Mouse (Mus musculus) liver, postnatal 0 days (tissue): ENCODE results near the gene Krt18. TPM values are rescaled to one million over a fixed set of nuclear protein-coding genes. Genes with fewer than 3 reads are reported as not detected.
A peak's percentile ranks its signal among the peaks of the same experiment; 100 is the strongest.

Experiments used
- ATAC-seq: fragments of 200-750 bp; cut with Nextera tagmentation; 2 replicates; pipeline ENCODE4 v1.8.0; 2017; ENCODE audit warnings: mild to moderate bottlenecking, moderate library complexity
- DNase-seq: peaks from one replicate; pipeline ENCODE4 v3.0.0-alpha.2; 2016
- H3K27ac ChIP-seq: fragments of 300-500 bp; sonication (generic); 2 replicates; pipeline ENCODE4 v1.5.1; 2014; ENCODE audit warnings: antibody characterized with exemption, moderate library complexity, mild to moderate bottlenecking, low read depth
- H3K27me3 ChIP-seq: fragments of 300-500 bp; sonication (generic); 2 replicates; pipeline ENCODE4 v1.6.1; 2014; ENCODE audit warnings: low read length, control low read depth, mixed read lengths; ENCODE audit not compliant: insufficient read depth
- H3K36me3 ChIP-seq: fragments of 300-500 bp; sonication (generic); replicated peaks from 2 replicates; pipeline ENCODE4 v1.6.1; 2014; ENCODE audit warnings: mild to moderate bottlenecking, control low read depth, low read length, moderate library complexity, mixed read lengths; ENCODE audit not compliant: insufficient read depth
- H3K4me1 ChIP-seq: fragments of 300-500 bp; sonication (generic); 2 replicates; pipeline ENCODE4 v1.6.1; 2014; ENCODE audit warnings: antibody characterized with exemption, mild to moderate bottlenecking, control low read depth; ENCODE audit not compliant: insufficient read depth
- H3K4me2 ChIP-seq: fragments of 300-500 bp; sonication (generic); 2 replicates; pipeline ENCODE4 v1.6.1; 2014; ENCODE audit warnings: low read depth, mild to moderate bottlenecking, low read length, moderate library complexity, mixed read lengths
- H3K4me3 ChIP-seq: fragments of 300-500 bp; sonication (generic); 2 replicates; pipeline ENCODE4 v1.5.1; 2014; ENCODE audit warnings: low read depth, low read length
- H3K9ac ChIP-seq: fragments of 300-500 bp; sonication (generic); replicated peaks from 2 replicates; pipeline ENCODE4 v1.6.1; 2014; ENCODE audit warnings: mild to moderate bottlenecking, moderate library complexity
- H3K9me3 ChIP-seq: fragments of 300-500 bp; sonication (generic); 2 replicates; pipeline ENCODE4 v1.6.1; 2016; ENCODE audit warnings: mild to moderate bottlenecking, control low read depth, low read length, mixed read lengths
- CTCF ChIP-seq: sonication (generic); IDR thresholded peaks from 2 replicates; pipeline ENCODE4 v1.5.1; 2016; ENCODE audit warnings: antibody characterized with exemption, low read depth
- EP300 ChIP-seq: IDR thresholded peaks from 2 replicates; pipeline ENCODE4 v1.6.1; 2016; ENCODE audit warnings: antibody characterized with exemption, low read depth, mild to moderate bottlenecking
- WGBS: fragments of 180-500 bp; shearing (Covaris S2); extraction: QIAGEN DNeasy Blood & Tissue Kit; methylation state at CpG from one replicate; pipeline ENCODE4 v1.1.7; 2014; ENCODE audit not compliant: insufficient replicate concordance; 5-methylcytosine and 5-hydroxymethylcytosine counted together
- polyA plus RNA-seq: library from polyadenylated mRNA; unstranded; fragments of >200 nt; fragmentation: Nextera tagmentation; extraction: Ambion mirVana; gene quantifications from 2 replicates; pipeline ENCODE4 v1.2.1, GENCODE M21; 2015

Krt18 gene
- polyA plus RNA-seq, 1 experiment from 2014 or later = 234 TPM

GRCm38 (mm10) chr15:102007097-102008069 lies 20.6 kb upstream of the Krt18 start:
- peak overlapping the region; percentile 55; the same call in 1 of the 2 replicates for H3K27ac ChIP-seq
- H3K4me1 ChIP-seq = peaks cover 10% of the 10 kb centered on the region; the same call in 1 of the 2 replicates
- H3K4me3 ChIP-seq = no peak overlapping the region
- WGBS = 57% methylated on average over 12 of the region's 12 CpGs
- H3K4me2 ChIP-seq = peak overlapping the region; percentile 53
- peaks cover 10% of the 10 kb centered on the region for H3K27me3 ChIP-seq
- no peaks in the 10 kb centered on the region for H3K36me3 ChIP-seq
- ATAC-seq (no peak), DNase-seq (no peak)
- no peaks in the 10 kb centered on the region for H3K9me3 ChIP-seq
- 0 out of 2 replicates have a peak overlapping the region, but pooled peaks have one; percentile 21 for H3K9ac ChIP-seq
- TF ChIP-seq EP300 (no peak), CTCF (no peak)

- no peaks in the 10 kb centered on the region for H3K9me3 ChIP-seq
- no peak overlapping the region for H3K9ac ChIP-seq
- H3K27ac ChIP-seq = no peak overlapping the region
- no peaks in the 10 kb centered on the region for H3K27me3 ChIP-seq
- no peak overlapping the region for H3K4me3 ChIP-seq
- no peak overlapping the region for H3K4me2 ChIP-seq
- no peaks in the 10 kb centered on the region for H3K36me3 ChIP-seq
- TF ChIP-seq EP300 (no peak), CTCF (no peak)
- ATAC-seq = no peak
- 65% methylated on average over 3 of the region's 3 CpGs for WGBS
- DNase-seq = no peak
- H3K4me1 ChIP-seq = peaks cover 7% of the 10 kb centered on the region; the same call in 1 of the 2 replicates
Measured at GRCm38 (mm10) chr15:102010569-102011245, 17.3 kb upstream of the Krt18 start.

- Histone ChIP-seq H3K4me2 (no peak overlapping the region), H3K4me1 (peaks cover 14% of the 10 kb centered on the region), H3K4me3 (no peak overlapping the region), H3K9ac (no peak overlapping the region), H3K27ac (no peak overlapping the region), H3K9me3 (no peaks in the 10 kb centered on the region), H3K36me3 (no peaks in the 10 kb centered on the region), H3K27me3 (no peaks in the 10 kb centered on the region)
- DNase-seq = no peak
- no peak for TF ChIP-seq EP300
- TF ChIP-seq CTCF = no peak
- 70% methylated on average over 4 of the region's 4 CpGs for WGBS
- no peak for ATAC-seq
Measured at GRCm38 (mm10) chr15:102012260-102012765, 15.7 kb upstream of the Krt18 start.

DNA sequence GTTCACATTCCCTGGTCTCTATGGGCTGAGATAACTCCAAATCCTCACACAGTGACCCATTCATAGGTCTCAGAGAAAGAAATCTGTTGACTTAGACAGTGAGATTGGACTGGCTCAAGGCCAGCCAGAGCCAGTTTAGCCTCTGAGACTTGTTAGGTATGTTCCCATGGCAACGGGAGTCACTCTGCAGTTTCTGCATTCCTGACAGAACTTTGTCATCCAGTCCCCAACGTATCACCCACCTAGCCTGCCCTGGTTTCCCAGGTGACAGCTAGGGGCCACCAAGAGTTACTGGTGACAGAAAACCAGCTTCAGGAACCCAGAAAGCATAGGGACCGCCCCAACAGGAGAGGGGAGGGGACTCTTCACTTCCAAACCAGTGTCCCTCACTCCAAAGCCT lies 14.3 kb upstream of the Krt18 start:
- ATAC-seq (no peak), DNase-seq (peak; percentile 40)
- Histone ChIP-seq H3K36me3 (no peaks in the 10 kb centered on the region), H3K9me3 (no peaks in the 10 kb centered on the region), H3K4me3 (no peak overlapping the region), H3K4me1 (peaks cover 18% of the 10 kb centered on the region), H3K27me3 (no peaks in the 10 kb centered on the region), H3K9ac (no peak overlapping the region), H3K4me2 (no peak overlapping the region), H3K27ac (no peak overlapping the region)
- no peak for TF ChIP-seq EP300
- TF ChIP-seq CTCF = no peak
- 33% methylated on average over 2 of the region's 3 CpGs for WGBS

DNA sequence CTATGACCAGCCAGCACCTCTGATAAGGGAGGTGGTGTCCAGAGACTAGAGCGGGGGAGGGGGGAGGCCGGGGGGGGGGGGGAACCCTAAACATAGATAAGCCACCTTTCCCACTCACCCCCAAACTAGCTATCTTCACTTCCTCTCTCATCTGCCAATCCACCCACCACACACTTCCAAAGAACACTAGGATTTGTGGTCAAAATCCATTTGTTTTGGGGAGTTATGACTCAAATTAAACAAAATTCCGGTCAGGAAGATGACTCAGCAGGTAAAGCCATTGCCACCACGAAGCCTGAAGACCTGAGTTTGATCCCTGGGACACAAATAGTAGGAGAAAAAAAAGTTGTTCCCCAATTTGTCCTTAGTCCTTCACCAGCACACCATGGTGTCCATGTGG lies 13.1 kb upstream of the Krt18 start:
- DNase-seq = no peak
- Histone ChIP-seq H3K9ac (no peak overlapping the region), H3K36me3 (no peaks in the 10 kb centered on the region), H3K9me3 (no peaks in the 10 kb centered on the region), H3K27ac (no peak overlapping the region), H3K4me3 (no peak overlapping the region), H3K4me1 (peaks cover 18% of the 10 kb centered on the region), H3K27me3 (no peaks in the 10 kb centered on the region), H3K4me2 (no peak overlapping the region)
- TF ChIP-seq EP300 (no peak), CTCF (no peak)
- no peak for ATAC-seq
- WGBS = 28% methylated on average over 2 of the region's 4 CpGs

DNA sequence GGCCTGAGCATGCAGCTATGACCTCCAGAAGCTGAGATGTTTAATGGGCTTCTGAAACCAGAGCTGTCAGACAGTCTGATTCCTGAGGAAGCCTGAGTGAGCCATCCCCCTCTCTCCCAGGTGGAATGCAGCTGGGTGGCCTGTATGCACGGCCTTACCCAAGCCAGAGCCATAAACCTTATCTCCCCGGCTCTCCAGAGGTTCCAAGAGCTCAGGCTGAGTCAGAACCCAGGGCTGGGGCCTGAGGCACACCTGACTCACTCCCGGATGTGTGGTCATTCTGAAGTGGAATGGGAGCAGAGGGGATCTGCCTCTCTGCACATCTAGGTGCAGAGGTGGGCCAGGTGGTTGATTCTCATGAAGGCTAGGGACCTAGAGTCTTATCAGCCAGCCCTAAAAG lies 11.9 kb upstream of the Krt18 start:
- Histone ChIP-seq H3K27me3 (no peaks in the 10 kb centered on the region), H3K36me3 (no peaks in the 10 kb centered on the region), H3K4me2 (no peak overlapping the region), H3K4me1 (peaks cover 18% of the 10 kb centered on the region), H3K27ac (peak overlapping the region; percentile 68; the same call in 1 of the 2 replicates), H3K9me3 (no peaks in the 10 kb centered on the region), H3K9ac (no peak overlapping the region), H3K4me3 (no peak overlapping the region)
- ATAC-seq = no peak
- WGBS = 53% methylated on average over 3 of the region's 3 CpGs
- no peak for DNase-seq
- TF ChIP-seq EP300 (no peak), CTCF (no peak)
